Mouse (Mus musculus) MEL (cell line): ENCODE data around the gene Fam196a. TPM values are rescaled to one million over a fixed set of nuclear protein-coding genes. Genes with fewer than 3 reads are reported as not detected.

Experiments used
- DNase-seq: peaks from one replicate; pipeline ENCODE4 v3.0.0; 2011; ENCODE audit warnings: low read depth, low spot score
- H3K27ac ChIP-seq: 2 replicates; pipeline ENCODE4 v1.5.1; 2012; ENCODE audit warnings: low read depth, mild to moderate bottlenecking, control low read depth, low read length, moderate library complexity; ENCODE audit not compliant: control insufficient read depth
- H3K27me3 ChIP-seq, 2 experiments: fragments of 150-350 bp in 1 of 2; sonication (generic) in 1 of 2; 2 replicates each; pipeline ENCODE4 v1.6.1; 2012; ENCODE audit warnings: low read length in 2 of 2, mild to moderate bottlenecking in 2 of 2, improper control_type of control experiment in 1 of 2, moderate library complexity in 1 of 2; ENCODE audit not compliant: insufficient read depth in 2 of 2, control insufficient read depth in 1 of 2
- H3K36me3 ChIP-seq, 2 experiments: 2 replicates each; pipeline ENCODE4 v1.6.1; 2012 to 2014; ENCODE audit warnings: low read length in 2 of 2, improper control_type of control experiment in 1 of 2, inconsistent platforms in 1 of 2, mild to moderate bottlenecking in 1 of 2; ENCODE audit not compliant: insufficient read depth in 2 of 2, control insufficient read depth in 1 of 2
- H3K4me1 ChIP-seq, 2 experiments: fragments of 150-350 bp in 1 of 2; sonication (generic) in 1 of 2; 2 replicates each; pipeline ENCODE4 v1.6.1; 2012; ENCODE audit warnings: low read length in 2 of 2, improper control_type of control experiment in 1 of 2, mild to moderate bottlenecking in 1 of 2; ENCODE audit not compliant: insufficient read depth in 2 of 2, control insufficient read depth in 1 of 2
- H3K4me3 ChIP-seq, 2 experiments: fragments of 150-350 bp in 1 of 2; sonication (generic) in 1 of 2; 2 replicates each; pipeline ENCODE4 v1.5.1; 2012; ENCODE audit warnings: low read depth in 2 of 2, low read length in 2 of 2, mild to moderate bottlenecking in 2 of 2, moderate library complexity in 2 of 2, control low read depth in 1 of 2, improper control_type of control experiment in 1 of 2; ENCODE audit not compliant: control insufficient read depth in 1 of 2, insufficient read depth in 1 of 2
- H3K79me2 ChIP-seq: 2 replicates; pipeline ENCODE4 v1.6.1; 2012; ENCODE audit warnings: mild to moderate bottlenecking, low read length, moderate library complexity; ENCODE audit not compliant: control insufficient read depth, poor library complexity, insufficient read depth
- H3K9ac ChIP-seq: 2 replicates; pipeline ENCODE4 v1.6.1; 2012; ENCODE audit warnings: low read depth, mild to moderate bottlenecking, control low read depth, low read length, moderate library complexity; ENCODE audit not compliant: control insufficient read depth, poor library complexity, severe bottlenecking
- H3K9me3 ChIP-seq: fragments of 150-350 bp; sonication (generic); replicated peaks from 2 replicates; pipeline ENCODE4 v1.6.1; 2012; ENCODE audit warnings: mild to moderate bottlenecking, low read length, improper control_type of control experiment, moderate library complexity; ENCODE audit not compliant: insufficient read depth
- CHD1 ChIP-seq: IDR thresholded peaks from 2 replicates; pipeline ENCODE4 v1.6.1; 2012; ENCODE audit warnings: low read depth, mild to moderate bottlenecking, inconsistent platforms, low read length, improper control_type of control experiment
- CHD2 ChIP-seq: IDR thresholded peaks from 2 replicates; pipeline ENCODE4 v1.6.1; 2011; ENCODE audit warnings: low read length, improper control_type of control experiment
- ETS1 ChIP-seq: IDR thresholded peaks from 2 replicates; pipeline ENCODE4 v1.6.1; 2012; ENCODE audit warnings: low read depth, mild to moderate bottlenecking, inconsistent platforms, low read length, improper control_type of control experiment, moderate library complexity
- GATA1 ChIP-seq: IDR thresholded peaks from 2 replicates; pipeline ENCODE4 v1.6.1; 2011; ENCODE audit warnings: low read depth, low read length, improper control_type of control experiment
- KAT2A ChIP-seq: conservative IDR thresholded peaks from 2 replicates; pipeline ENCODE4 v1.6.1; 2012; ENCODE audit warnings: low read depth, low read length, improper control_type of control experiment, inconsistent platforms
- MAFK ChIP-seq: IDR thresholded peaks from 2 replicates; pipeline ENCODE4 v1.6.1; 2011; ENCODE audit warnings: low read depth, mild to moderate bottlenecking, low read length, improper control_type of control experiment, borderline replicate concordance
- MEF2A ChIP-seq: IDR thresholded peaks from 2 replicates; pipeline ENCODE4 v1.6.1; 2014; ENCODE audit warnings: low read depth, mild to moderate bottlenecking, inconsistent platforms, low read length, improper control_type of control experiment; ENCODE audit not compliant: poor library complexity, insufficient replicate concordance, severe bottlenecking; ENCODE audit errors: extremely low read depth
- MYB ChIP-seq: IDR thresholded peaks from 2 replicates; pipeline ENCODE4 v1.6.1; 2011; ENCODE audit warnings: mild to moderate bottlenecking, low read depth, low read length, improper control_type of control experiment
- NELFE ChIP-seq: IDR thresholded peaks from 2 replicates; pipeline ENCODE4 v1.6.1; 2011; ENCODE audit warnings: low read depth, low read length, improper control_type of control experiment
- NRF1 ChIP-seq: IDR thresholded peaks from 2 replicates; pipeline ENCODE4 v1.6.1; 2014; ENCODE audit warnings: low read depth, mild to moderate bottlenecking, inconsistent platforms, low read length, improper control_type of control experiment, moderate library complexity; ENCODE audit not compliant: poor library complexity, insufficient read depth, severe bottlenecking
- RCOR1 ChIP-seq: IDR thresholded peaks from 2 replicates; pipeline ENCODE4 v1.6.1; 2012; ENCODE audit warnings: low read depth, mild to moderate bottlenecking, inconsistent platforms, low read length, improper control_type of control experiment
- SIN3A ChIP-seq: IDR thresholded peaks from 2 replicates; pipeline ENCODE4 v1.6.1; 2012; ENCODE audit warnings: low read length, improper control_type of control experiment, inconsistent platforms
- SMC3 ChIP-seq: IDR thresholded peaks from 2 replicates; pipeline ENCODE4 v1.6.1; 2011; ENCODE audit warnings: low read depth, low read length, improper control_type of control experiment
- TAL1 ChIP-seq: IDR thresholded peaks from 2 replicates; pipeline ENCODE4 v1.6.1; 2012; ENCODE audit warnings: mild to moderate bottlenecking, inconsistent platforms, low read length, moderate library complexity, mixed read lengths
- USF1 ChIP-seq: IDR thresholded peaks from 2 replicates; pipeline ENCODE4 v1.6.1; 2014; ENCODE audit warnings: low read depth, mild to moderate bottlenecking, inconsistent platforms, low read length, improper control_type of control experiment, moderate library complexity
- ZC3H11A ChIP-seq: IDR thresholded peaks from 2 replicates; pipeline ENCODE4 v1.6.1; 2012; ENCODE audit warnings: low read depth, mild to moderate bottlenecking, inconsistent platforms, low read length, improper control_type of control experiment
- ZKSCAN1 ChIP-seq: IDR thresholded peaks from 2 replicates; pipeline ENCODE4 v1.6.1; 2012; ENCODE audit warnings: low read depth, mild to moderate bottlenecking, inconsistent platforms, low read length, improper control_type of control experiment, moderate library complexity
- ZMIZ1 ChIP-seq: IDR thresholded peaks from 2 replicates; pipeline ENCODE4 v1.6.1; 2012; ENCODE audit warnings: low read depth, mild to moderate bottlenecking, inconsistent platforms, low read length, improper control_type of control experiment, moderate library complexity
- ZNF384 ChIP-seq: IDR thresholded peaks from 2 replicates; pipeline ENCODE4 v1.6.1; 2012; ENCODE audit warnings: low read depth, mild to moderate bottlenecking, inconsistent platforms, low read length, improper control_type of control experiment
- polyA plus RNA-seq, 2 experiments: library from polyadenylated mRNA; stranded (reverse) in 1 of 2; unstranded in 1 of 2; fragments of >175 nt in 1 of 2; fragments of >200 nt in 1 of 2; gene quantifications; 2 replicates each; pipeline versions ENCODE4 v1.2.1 to v1.2.4; 2012; ENCODE audit warnings: low replicate concordance in 2 of 2, low read depth in 1 of 2; ENCODE audit not compliant: insufficient read length in 2 of 2, insufficient read depth in 1 of 2, missing spikeins in 1 of 2
- total RNA-seq: library from RNA; depleted of rRNA; stranded (reverse); fragments of 300-350 nt; gene quantifications from 2 replicates; pipeline ENCODE4 v1.2.3, GENCODE M21; 2012

Fam196a gene
- total and polyA plus RNA-seq, 3 experiments, result not detected

- Histone ChIP-seq H3K27me3 (no peaks in the 10 kb centered on the region), H3K4me1 (no peaks in the 10 kb centered on the region), H3K9me3 (no peaks in the 10 kb centered on the region), H3K27ac (no peak overlapping the region), H3K9ac (no peak overlapping the region), H3K4me3 (no peak overlapping the region), H3K79me2 (no peaks in the 10 kb centered on the region), H3K36me3 (no peaks in the 10 kb centered on the region)
- TF ChIP-seq NELFE (no peak), ZKSCAN1 (no peak), RCOR1 (no peak), SMC3 (no peak), ZMIZ1 (no peak), ZNF384 (no peak), NRF1 (no peak), MEF2A (no peak), CHD2 (no peak), KAT2A (no peak), TAL1 (no peak), SIN3A (no peak), MAFK (no peak)
- DNase-seq, result no peak
These were observed 7.9 kb upstream of the Fam196a start for GRCm38 (mm10) chr7:134945925-134946716.

GRCm38 (mm10) chr7:134943701-134944100, 5.5 kb upstream of the Fam196a start:
- no peak for DNase-seq
- H3K9ac ChIP-seq, result no peak overlapping the region
- H3K79me2 ChIP-seq, result no peaks in the 10 kb centered on the region
- no peak overlapping the region for H3K4me3 ChIP-seq
- H3K27me3 ChIP-seq, result no peaks in the 10 kb centered on the region
- H3K4me1 ChIP-seq, result no peaks in the 10 kb centered on the region
- H3K36me3 ChIP-seq, result no peaks in the 10 kb centered on the region
- H3K27ac ChIP-seq, result no peak overlapping the region
- TF ChIP-seq ETS1 (no peak), CHD2 (no peak), GATA1 (no peak), CHD1 (no peak), MYB (no peak), USF1 (no peak), TAL1 (no peak), ZC3H11A (no peak), ZKSCAN1 (no peak), NRF1 (no peak)
- no peaks in the 10 kb centered on the region for H3K9me3 ChIP-seq
